Mouse (Mus musculus) G1E (cell line): ENCODE measurements around the gene Map3k3.

Source experiments
- CTCF ChIP-seq: IDR thresholded peaks from 2 replicates; pipeline ENCODE4 v1.5.1; 2012; ENCODE audit warnings: low read depth, low read length, inconsistent platforms, mixed read lengths
- GATA1 ChIP-seq: IDR thresholded peaks from 2 replicates; pipeline ENCODE4 v1.6.1; 2012; ENCODE audit warnings: borderline replicate concordance, low read length, inconsistent platforms, mixed read lengths
- GATA2 ChIP-seq: IDR thresholded peaks from 2 replicates; pipeline ENCODE4 v1.6.1; 2012; ENCODE audit warnings: low read depth, low read length, inconsistent platforms, borderline replicate concordance
- TAL1 ChIP-seq: conservative IDR thresholded peaks from 2 replicates; pipeline ENCODE4 v1.6.1; 2012; ENCODE audit warnings: low read depth, low read length, inconsistent platforms, mixed read lengths

GRCm38 (mm10) chr11:106164601-106165180, 80.3 kb downstream of the Map3k3 start:
- TF ChIP-seq CTCF (no peak), GATA1 (no peak), TAL1 (no peak), GATA2 (no peak)
